In genomic region chr14:93891371-93891746, GRCm38 (mm10) we compare ENCODE assay signal across 8 mouse cellular contexts. TPM values are rescaled to one million over a fixed set of nuclear protein-coding genes. Genes with fewer than 3 reads are reported as not detected.
DNase-seq lines count a peak whose midpoint lies in the region; ATAC-seq and TF ChIP-seq lines count a peak whose summit lies in the region.

No protein-coding gene starts in this region.

- no peaks in the 10 kb centered on the region for H3K4me1 ChIP-seq in lung, adult 2 months (ENCODE audit: control insufficient read depth, insufficient read depth, low read length)
- H3K4me1 ChIP-seq in embryonic facial prominence, embryonic 11.5 days (ENCODE audit: control insufficient read depth, insufficient read depth, low read length): no peaks in the 10 kb centered on the region
- peaks cover 21% of the 10 kb centered on the region; the same call in 1 of the 2 replicates for H3K4me1 ChIP-seq in hindbrain, embryonic 15.5 days (replicated peaks)
- H3K4me1 ChIP-seq in midbrain, embryonic 14.5 days (ENCODE audit: control insufficient read depth, insufficient read depth, low read length): peaks cover 23% of the 10 kb centered on the region

- no peak for DNase-seq in lung, adult 2 months
- DNase-seq in lung, adult 18-20 months: no peak
- peak; percentile 26 for DNase-seq in embryonic facial prominence, embryonic 11.5 days (ENCODE audit: low spot score)
- DNase-seq in midbrain, embryonic 14.5 days: peak; percentile 67
- DNase-seq in thymus, postnatal 36 days: no peak
- no peak for DNase-seq in retina, postnatal 1 day

- H3K27me3 ChIP-seq in embryonic facial prominence, embryonic 11.5 days (ENCODE audit: control insufficient read depth, insufficient read depth, low read length): no peaks in the 10 kb centered on the region
- no peaks in the 10 kb centered on the region for H3K27me3 ChIP-seq in hindbrain, embryonic 15.5 days
- no peaks in the 10 kb centered on the region for H3K27me3 ChIP-seq in midbrain, embryonic 14.5 days (ENCODE audit: control insufficient read depth, insufficient read depth, low read length)

- H3K4me2 ChIP-seq in embryonic facial prominence, embryonic 11.5 days (ENCODE audit: low read depth, low read length): peak overlapping the region; percentile 79
- peak overlapping the region; percentile 80 for H3K4me2 ChIP-seq in hindbrain, embryonic 15.5 days
- H3K4me2 ChIP-seq in midbrain, embryonic 14.5 days (ENCODE audit: low read length): peak overlapping the region; percentile 86

- H3K36me3 ChIP-seq in embryonic facial prominence, embryonic 11.5 days (replicated peaks; ENCODE audit: control insufficient read depth, insufficient read depth, low read depth, low read length): no peaks in the 10 kb centered on the region
- H3K36me3 ChIP-seq in hindbrain, embryonic 15.5 days: no peaks in the 10 kb centered on the region
- H3K36me3 ChIP-seq in midbrain, embryonic 14.5 days (ENCODE audit: control insufficient read depth, insufficient read depth, low read length): no peaks in the 10 kb centered on the region

- TF ChIP-seq POLR2A in lung, adult 2 months (IDR thresholded peaks at IDR 0.05; ENCODE audit: borderline replicate concordance, extremely low read depth, low read depth, low read length): no peak

- H3K27ac ChIP-seq in embryonic facial prominence, embryonic 11.5 days (replicated peaks; ENCODE audit: low read depth, low read length): no peak overlapping the region
- peak overlapping the region; percentile 91 for H3K27ac ChIP-seq in hindbrain, embryonic 15.5 days (replicated peaks)
- H3K27ac ChIP-seq in midbrain, embryonic 14.5 days (replicated peaks; ENCODE audit: low read depth, low read length): peak overlapping the region; percentile 85

- no peaks in the 10 kb centered on the region for H3K9me3 ChIP-seq in embryonic facial prominence, embryonic 11.5 days (replicated peaks; ENCODE audit: control insufficient read depth, low read length)
- H3K9me3 ChIP-seq in hindbrain, embryonic 15.5 days: no peaks in the 10 kb centered on the region
- no peaks in the 10 kb centered on the region for H3K9me3 ChIP-seq in midbrain, embryonic 14.5 days (ENCODE audit: control insufficient read depth, low read length)

- WGBS in lung, adult 2 months: 2% methylated on average over 13 of the region's 13 CpGs
- WGBS in embryonic facial prominence, embryonic 11.5 days: 0% methylated on average over 13 of the region's 13 CpGs
- 1% methylated on average over 13 of the region's 13 CpGs for WGBS in hindbrain, embryonic 15.5 days
- under 1% methylated on average over 13 of the region's 13 CpGs for WGBS in midbrain, embryonic 14.5 days

- peak overlapping the region; percentile 59 for H3K9ac ChIP-seq in embryonic facial prominence, embryonic 11.5 days (replicated peaks; ENCODE audit: low read length)
- peak overlapping the region; percentile 66 for H3K9ac ChIP-seq in hindbrain, embryonic 15.5 days
- peak overlapping the region; percentile 69 for H3K9ac ChIP-seq in midbrain, embryonic 14.5 days (replicated peaks; ENCODE audit: low read length)

- TF ChIP-seq CTCF in lung, adult 2 months (IDR thresholded peaks at IDR 0.05; ENCODE audit: insufficient read depth, low read length): no peak

- no peak for ATAC-seq in embryonic facial prominence, embryonic 11.5 days (replicated peaks; ENCODE audit: insufficient number of reproducible peaks, low FRiP score, low TSS enrichment, low read depth)
- ATAC-seq in hindbrain, embryonic 15.5 days (ENCODE audit: low FRiP score, low read depth): 0 out of 2 replicates have a peak, but pooled peaks have one; percentile 3
- no peak for ATAC-seq in midbrain, embryonic 14.5 days (ENCODE audit: low FRiP score, low TSS enrichment)
- ATAC-seq in erythroblast, adult 5-6 weeks (replicated peaks; ENCODE audit: low FRiP score, poor library complexity, severe bottlenecking): no peak

- H3K4me3 ChIP-seq in lung, adult 2 months (replicated peaks; ENCODE audit: extremely low read depth, low read depth, low read length): peak overlapping the region; percentile 9
- H3K4me3 ChIP-seq in embryonic facial prominence, embryonic 11.5 days (ENCODE audit: low read depth, low read length): peak overlapping the region; percentile 57
- peak overlapping the region; percentile 65 for H3K4me3 ChIP-seq in hindbrain, embryonic 15.5 days
- peak overlapping the region; percentile 49 for H3K4me3 ChIP-seq in midbrain, embryonic 14.5 days (replicated peaks; ENCODE audit: low read depth, low read length)

RNA-seq across cellular contexts. Expression of gene Pcdh9, which starts 0.9 kb away (rescaled TPM):
- polyA plus RNA-seq in lung, adult 2 months (2012; rRNA removed): 0.07 and 0.27 TPM in 2 replicates
- polyA plus RNA-seq in embryonic facial prominence, embryonic 11.5 days (2014; fragmentation: Nextera tagmentation; extraction: Ambion mirVana): 26.7 and 27.5 TPM in 2 replicates
- polyA plus RNA-seq in hindbrain, embryonic 15.5 days (2015; fragmentation: Nextera tagmentation; extraction: Ambion mirVana): 171 and 182 TPM in 2 replicates
- polyA plus RNA-seq in midbrain, embryonic 14.5 days (2014; fragmentation: Nextera tagmentation; extraction: Ambion mirVana): 107 and 131 TPM in 2 replicates
- total RNA-seq in erythroblast, adult 5-6 weeks (2015; ENCODE audit: low replicate concordance): not detected in 2 replicates
- 0.14 TPM in 1 of 2 replicates, not detected in the other for total RNA-seq in erythroblast, adult 5-6 weeks (2017; ENCODE audit: low replicate concordance)

Comparison
In these comparisons a context has a peak if more than half of its experiments do, and no peak if none do; other contexts are left out.
1. DNase-seq: peak in embryonic facial prominence, embryonic 11.5 days (single experiment) and midbrain, embryonic 14.5 days (single experiment); none in lung, adult 2 months (single experiment), lung, adult 18-20 months (0 of 2), thymus, postnatal 36 days (0 of 2) and retina, postnatal 1 day (single experiment).
2. H3K4me3 ChIP-seq: peak in every context shown above with its lines; median percentile 65 in hindbrain, embryonic 15.5 days; 57 in embryonic facial prominence, embryonic 11.5 days; 49 in midbrain, embryonic 14.5 days; 9 in lung, adult 2 months.
3. RNA of gene Pcdh9, which starts 0.9 kb away (polyA plus RNA-seq): 171 to 182 TPM in hindbrain, embryonic 15.5 days, 107 to 131 TPM in midbrain, embryonic 14.5 days and 26.7 to 27.5 TPM in embryonic facial prominence, embryonic 11.5 days; 0.07 to 0.27 TPM in lung, adult 2 months; every median in the first group is over 10 times any median in the second.
4. Peak in every context shown above with its lines, with median percentiles within 50 percentile points of each other: H3K4me2 ChIP-seq and H3K9ac ChIP-seq.